In the genomic region with DNA sequence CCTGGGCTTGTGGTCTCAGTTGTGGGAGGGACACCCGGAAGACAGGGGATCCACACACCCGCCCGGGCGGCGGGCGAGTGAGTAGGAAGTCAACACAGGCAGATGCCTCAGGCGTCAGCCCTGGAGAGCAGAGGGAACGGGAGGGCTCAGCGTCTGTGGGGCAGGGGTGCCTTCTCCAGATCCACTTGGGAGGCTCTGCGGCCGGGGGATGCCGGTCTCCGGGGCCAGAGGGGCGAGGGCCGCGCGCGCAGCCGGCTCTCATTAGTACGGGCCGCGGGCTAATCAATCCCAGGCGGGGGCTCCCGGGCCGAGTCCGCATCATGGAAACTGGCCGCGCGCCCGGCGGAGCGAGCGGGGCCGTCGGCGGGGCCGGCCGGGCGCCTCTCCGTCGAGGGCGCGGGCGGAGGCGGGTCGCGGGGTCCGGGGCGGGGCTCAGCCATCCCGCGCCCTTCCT, we compare ENCODE assay signal across 7 mouse cellular contexts. TPM values are rescaled to one million over a fixed set of nuclear protein-coding genes. Genes with fewer than 3 reads are reported as not detected.
A peak's percentile ranks its signal among the peaks of the same experiment; 100 is the strongest.
DNase-seq lines count a peak whose midpoint lies in the region; ATAC-seq lines count a peak whose summit lies in the region.

No protein-coding gene starts in this region.

- H3K27ac ChIP-seq in embryonic facial prominence, embryonic 11.5 days (replicated peaks; ENCODE audit: low read depth, low read length): peak overlapping the region; percentile 94
- peak overlapping the region; percentile 37 for H3K27ac ChIP-seq in heart, embryonic 16.5 days (ENCODE audit: low read length)
- peak overlapping the region; percentile 97 for H3K27ac ChIP-seq in limb, embryonic 10.5 days
- no peak overlapping the region for H3K27ac ChIP-seq in midbrain, embryonic 14.5 days (replicated peaks; ENCODE audit: low read depth, low read length)

- DNase-seq in adrenal gland, postnatal 25 days: peak; percentile 53
- DNase-seq in embryonic facial prominence, embryonic 11.5 days (ENCODE audit: low spot score): peak; percentile 81
- DNase-seq in limb, embryonic 10.5 days (ENCODE audit: low spot score): peak; percentile 89
- DNase-seq in midbrain, embryonic 14.5 days: peak; percentile 51
- no peak for DNase-seq in thymus, adult 18-20 months

- peak overlapping the region; percentile 90 for H3K4me2 ChIP-seq in embryonic facial prominence, embryonic 11.5 days (ENCODE audit: low read depth, low read length)
- peak overlapping the region; percentile 92 for H3K4me2 ChIP-seq in heart, embryonic 16.5 days (ENCODE audit: low read depth, low read length)
- H3K4me2 ChIP-seq in midbrain, embryonic 14.5 days (ENCODE audit: low read length): peak overlapping the region; percentile 77

- peak overlapping the region; percentile 66 for H3K4me3 ChIP-seq in embryonic facial prominence, embryonic 11.5 days (ENCODE audit: low read depth, low read length)
- H3K4me3 ChIP-seq in heart, embryonic 16.5 days (ENCODE audit: low read length): peak overlapping the region; percentile 72
- peak overlapping the region; percentile 75 for H3K4me3 ChIP-seq in limb, embryonic 10.5 days
- H3K4me3 ChIP-seq in midbrain, embryonic 14.5 days (replicated peaks; ENCODE audit: low read depth, low read length): peak overlapping the region; percentile 44

- no peaks in the 10 kb centered on the region; the same call in 1 of the 2 replicates for H3K36me3 ChIP-seq in embryonic facial prominence, embryonic 11.5 days (replicated peaks; ENCODE audit: control insufficient read depth, insufficient read depth, low read depth, low read length)
- no peaks in the 10 kb centered on the region; the same call in 1 of the 2 replicates for H3K36me3 ChIP-seq in heart, embryonic 16.5 days (ENCODE audit: control insufficient read depth, insufficient read depth)
- H3K36me3 ChIP-seq in limb, embryonic 10.5 days: peaks cover 28% of the 10 kb centered on the region
- peaks cover 26% of the 10 kb centered on the region for H3K36me3 ChIP-seq in midbrain, embryonic 14.5 days (ENCODE audit: control insufficient read depth, insufficient read depth, low read length)

- H3K9me3 ChIP-seq in embryonic facial prominence, embryonic 11.5 days (replicated peaks; ENCODE audit: control insufficient read depth, low read length): no peaks in the 10 kb centered on the region
- H3K9me3 ChIP-seq in heart, embryonic 16.5 days (replicated peaks; ENCODE audit: control insufficient read depth, low read length): no peaks in the 10 kb centered on the region
- no peaks in the 10 kb centered on the region for H3K9me3 ChIP-seq in limb, embryonic 10.5 days (replicated peaks)
- no peaks in the 10 kb centered on the region for H3K9me3 ChIP-seq in midbrain, embryonic 14.5 days (ENCODE audit: control insufficient read depth, low read length)

- ATAC-seq in embryonic facial prominence, embryonic 11.5 days (replicated peaks; ENCODE audit: insufficient number of reproducible peaks, low FRiP score, low TSS enrichment, low read depth): no peak
- ATAC-seq in heart, embryonic 16.5 days (replicated peaks; ENCODE audit: extremely low read depth, insufficient read depth, low FRiP score): 0 out of 2 replicates have a peak, but pooled peaks have one; percentile 21
- ATAC-seq in midbrain, embryonic 14.5 days (ENCODE audit: low FRiP score, low TSS enrichment): 0 out of 2 replicates have a peak, but pooled peaks have one; percentile 3
- ATAC-seq in activated CD4-positive, CD25-positive, alpha-beta regulatory T cell, adult 4 months: no peak

- peak overlapping the region; percentile 75 for H3K9ac ChIP-seq in embryonic facial prominence, embryonic 11.5 days (replicated peaks; ENCODE audit: low read length)
- peak overlapping the region; percentile 78 for H3K9ac ChIP-seq in heart, embryonic 16.5 days (ENCODE audit: low read length)
- no peak overlapping the region; the same call in 1 of the 2 replicates for H3K9ac ChIP-seq in midbrain, embryonic 14.5 days (replicated peaks; ENCODE audit: low read length)

- H3K4me1 ChIP-seq in embryonic facial prominence, embryonic 11.5 days (ENCODE audit: control insufficient read depth, insufficient read depth, low read length): peaks cover 41% of the 10 kb centered on the region
- H3K4me1 ChIP-seq in heart, embryonic 16.5 days (ENCODE audit: control insufficient read depth, insufficient read depth, low read length): peaks cover 55% of the 10 kb centered on the region
- H3K4me1 ChIP-seq in limb, embryonic 10.5 days: peaks cover 89% of the 10 kb centered on the region
- H3K4me1 ChIP-seq in midbrain, embryonic 14.5 days (ENCODE audit: control insufficient read depth, insufficient read depth, low read length): peaks cover 24% of the 10 kb centered on the region

- peaks cover 28% of the 10 kb centered on the region for H3K27me3 ChIP-seq in embryonic facial prominence, embryonic 11.5 days (ENCODE audit: control insufficient read depth, insufficient read depth, low read length)
- H3K27me3 ChIP-seq in heart, embryonic 16.5 days (ENCODE audit: control insufficient read depth, insufficient read depth, low read length): peaks cover 14% of the 10 kb centered on the region; the same call in 1 of the 2 replicates
- H3K27me3 ChIP-seq in limb, embryonic 10.5 days (ENCODE audit: low read depth, poor library complexity, severe bottlenecking): peaks cover 62% of the 10 kb centered on the region
- peaks cover 88% of the 10 kb centered on the region for H3K27me3 ChIP-seq in midbrain, embryonic 14.5 days (ENCODE audit: control insufficient read depth, insufficient read depth, low read length)

- WGBS in embryonic facial prominence, embryonic 11.5 days: under 1% methylated on average over 44 of the region's 51 CpGs
- 2% methylated on average over 42 of the region's 51 CpGs for WGBS in heart, embryonic 16.5 days
- 2% methylated on average over 50 of the region's 51 CpGs for WGBS in limb, embryonic 10.5 days
- 2% methylated on average over 46 of the region's 51 CpGs for WGBS in midbrain, embryonic 14.5 days

RNA-seq across cellular contexts. Expression of gene Tmem200b, which starts 1.4 kb away (rescaled TPM):
- 4.3 and 7.2 TPM in 2 replicates for total RNA-seq in adrenal gland, postnatal 25 days (2021)
- 3.0 and 4.4 TPM in 2 replicates for polyA plus RNA-seq in embryonic facial prominence, embryonic 11.5 days (2014; fragmentation: Nextera tagmentation; extraction: Ambion mirVana)
- polyA plus RNA-seq in heart, embryonic 16.5 days (2015; fragmentation: Nextera tagmentation; extraction: Ambion mirVana): 0.30 and 0.56 TPM in 2 replicates
- 2.1 and 2.9 TPM in 2 replicates for polyA plus RNA-seq in limb, embryonic 10.5 days (2016; fragmentation: Nextera tagmentation; extraction: Ambion mirVana)
- polyA plus RNA-seq in midbrain, embryonic 14.5 days (2014; fragmentation: Nextera tagmentation; extraction: Ambion mirVana): not detected in 2 replicates
- polyA plus RNA-seq in activated CD4-positive, CD25-positive, alpha-beta regulatory T cell, adult 4 months (2017; shearing (Covaris generic)): not detected

RNA-seq across cellular contexts. Expression of gene Srsf4, which starts 46.8 kb away (rescaled TPM):
- total RNA-seq in adrenal gland, postnatal 25 days (2021): 70.9 and 71.7 TPM in 2 replicates
- polyA plus RNA-seq in embryonic facial prominence, embryonic 11.5 days (2014; fragmentation: Nextera tagmentation; extraction: Ambion mirVana): 119 and 131 TPM in 2 replicates
- polyA plus RNA-seq in heart, embryonic 16.5 days (2015; fragmentation: Nextera tagmentation; extraction: Ambion mirVana): 74.4 and 76.8 TPM in 2 replicates
- polyA plus RNA-seq in limb, embryonic 10.5 days (2016; fragmentation: Nextera tagmentation; extraction: Ambion mirVana): 135 and 142 TPM in 2 replicates
- 91.8 and 121 TPM in 2 replicates for polyA plus RNA-seq in midbrain, embryonic 14.5 days (2014; fragmentation: Nextera tagmentation; extraction: Ambion mirVana)
- polyA plus RNA-seq in activated CD4-positive, CD25-positive, alpha-beta regulatory T cell, adult 4 months (2017; shearing (Covaris generic)): 10 to 100 TPM; 10.8 to 12.2 TPM

Comparison
In these comparisons a context has a peak if more than half of its experiments do, and no peak if none do; other contexts are left out.
1. DNase-seq: peak in adrenal gland, postnatal 25 days (single experiment), embryonic facial prominence, embryonic 11.5 days (single experiment), limb, embryonic 10.5 days (single experiment) and midbrain, embryonic 14.5 days (single experiment); none in thymus, adult 18-20 months (0 of 2).
2. ATAC-seq: peak in heart, embryonic 16.5 days (single experiment) and midbrain, embryonic 14.5 days (single experiment); none in embryonic facial prominence, embryonic 11.5 days (single experiment) and activated CD4-positive, CD25-positive, alpha-beta regulatory T cell, adult 4 months (single experiment).
3. Peak in every context shown above with its lines, with median percentiles within 50 percentile points of each other: H3K4me2 ChIP-seq and H3K4me3 ChIP-seq.